Mouse (Mus musculus): ENCODE results near the gene Ctdspl.

Ctdspl gene

DNA sequence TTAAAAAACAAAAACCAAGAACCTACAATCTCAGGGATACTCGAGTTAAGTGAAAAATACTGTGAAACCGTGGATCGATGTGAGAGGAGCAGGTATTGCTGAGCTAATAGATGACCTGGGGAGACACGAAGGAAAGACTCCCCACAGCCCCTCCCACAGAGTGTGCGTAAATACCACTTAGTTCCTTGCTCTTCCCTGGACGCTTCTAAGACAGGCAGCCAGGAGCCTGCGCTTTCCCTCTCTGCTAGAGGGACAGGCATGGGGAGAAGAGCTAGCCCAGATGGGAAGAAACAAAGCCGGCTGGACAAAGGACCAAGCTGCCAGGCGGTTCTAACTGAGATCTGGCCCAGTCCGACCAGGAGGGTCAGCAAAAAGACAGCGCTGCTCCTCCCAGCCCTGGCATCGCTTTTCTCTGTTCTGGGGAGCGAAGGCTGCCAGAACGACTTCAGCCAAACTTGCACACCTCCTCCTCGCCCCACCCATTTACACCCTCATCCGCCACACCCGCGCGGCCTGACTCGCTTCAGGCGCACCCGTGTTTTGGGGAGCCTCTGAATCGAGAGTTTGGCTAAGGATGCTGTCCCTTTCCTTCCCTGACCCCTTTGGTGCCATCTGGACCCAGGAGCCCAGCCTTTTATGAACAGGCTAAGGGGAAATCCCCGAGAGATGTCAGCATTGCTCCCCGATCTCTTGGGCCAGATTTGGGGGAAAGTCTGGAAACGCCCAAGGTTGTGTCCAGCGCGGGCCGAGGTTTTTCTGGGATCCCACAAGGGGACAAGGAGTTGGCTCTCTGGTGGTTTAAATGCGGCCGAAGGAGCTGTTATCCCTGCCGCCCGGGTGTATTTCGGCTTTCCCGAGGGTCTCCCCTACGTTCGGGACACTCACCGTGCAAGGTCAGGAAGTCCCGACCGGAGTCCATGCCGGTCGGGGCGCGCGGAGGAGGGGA, 166.5 kb downstream of the Ctdspl start:
- peak; percentile 59 for DNase-seq (ENCODE audit: low read depth, low spot score)

All from 3T3-L1 (cell line).